Mouse (Mus musculus): ENCODE results near the gene Gbp9. TPM values are rescaled to one million over a fixed set of nuclear protein-coding genes. Genes with fewer than 3 reads are reported as not detected.
"Not testable (repeated sequence)": the region's sequence is repeated elsewhere in the genome, so short reads cannot be mapped to it uniquely, and the experiment has no call there.

The Gbp9 gene
- polyA plus RNA-seq, 1 experiment: 3.8 TPM

- not testable (repeated sequence) for DNase-seq (ENCODE audit: extremely low spot score in 1 of 2, low spot score in 1 of 2)
These were observed 76.9 kb downstream of the Gbp9 start for GRCm38 (mm10) chr5:105062403-105062802.

- DNase-seq (ENCODE audit: extremely low spot score in 1 of 2, low spot score in 1 of 2): no peak
These were observed 79.1 kb downstream of the Gbp9 start for GRCm38 (mm10) chr5:105060224-105060623.

- DNase-seq (ENCODE audit: extremely low spot score in 1 of 2, low spot score in 1 of 2): no peak
These were observed 84.1 kb downstream of the Gbp9 start for GRCm38 (mm10) chr5:105055279-105055678.

GRCm38 (mm10) chr5:105053471-105054169 is 85.7 kb downstream of the Gbp9 start:
- DNase-seq (ENCODE audit: extremely low spot score in 1 of 2, low spot score in 1 of 2): not testable (repeated sequence)

GRCm38 (mm10) chr5:105032362-105032761 is 107.0 kb downstream of the Gbp9 start:
- DNase-seq (ENCODE audit: extremely low spot score in 1 of 2, low spot score in 1 of 2): no peak

Other genes starting within 250 kb of the Gbp9 start
- gene Abcg3, start 156.8 kb downstream of the Gbp9 start, polyA plus RNA-seq (2012; rRNA removed): 0.25 and 0.28 TPM in 2 replicates
- gene Gbp8, start within 50 bp of the Gbp9 start, polyA plus RNA-seq (2012; rRNA removed): 0.38 TPM in 2 replicates
- 3.2 and 4.2 TPM in 2 replicates for gene Gbp4, start within 50 bp of the Gbp9 start, polyA plus RNA-seq (2012; rRNA removed)
- gene Gbp10, start 100.0 kb upstream of the Gbp9 start, polyA plus RNA-seq (2012; rRNA removed): 0.86 TPM in 2 replicates
- gene Gm43302, start 154.2 kb upstream of the Gbp9 start, polyA plus RNA-seq (2012; rRNA removed): 0.76 and 0.82 TPM in 2 replicates
- gene Gbp6, start 154.2 kb upstream of the Gbp9 start, polyA plus RNA-seq (2012; rRNA removed): 2.9 and 3.4 TPM in 2 replicates